Mouse (Mus musculus) liver, embryonic 14.5 days (tissue): ENCODE data around the gene 2610301B20Rik. TPM values are rescaled to one million over a fixed set of nuclear protein-coding genes. Genes with fewer than 3 reads are reported as not detected.

Source experiments
- ATAC-seq: fragments of 200-750 bp; cut with Nextera tagmentation; 2 replicates; pipeline ENCODE4 v1.8.0; 2017; ENCODE audit warnings: moderate number of reproducible peaks, mild to moderate bottlenecking, moderate library complexity; ENCODE audit not compliant: insufficient read depth
- DNase-seq, 3 experiments: peaks; one replicate each; pipeline ENCODE4 v3.0.0-alpha.2; 2012 to 2013; ENCODE audit warnings: low read depth in 3 of 3, low spot score in 3 of 3
- H3K27ac ChIP-seq: fragments of 300-500 bp; sonication (generic); 2 replicates; pipeline ENCODE4 v1.5.1; 2014; ENCODE audit warnings: moderate library complexity, mild to moderate bottlenecking, control low read depth, inconsistent platforms
- H3K27me3 ChIP-seq: fragments of 300-500 bp; sonication (generic); 2 replicates; pipeline ENCODE4 v1.6.1; 2014; ENCODE audit warnings: mild to moderate bottlenecking, low read length, moderate library complexity; ENCODE audit not compliant: control insufficient read depth, insufficient read depth
- H3K36me3 ChIP-seq: fragments of 300-500 bp; sonication (generic); replicated peaks from 2 replicates; pipeline ENCODE4 v1.6.1; 2014; ENCODE audit warnings: low read depth; ENCODE audit not compliant: control insufficient read depth, insufficient read depth
- H3K4me1 ChIP-seq, 2 experiments: fragments of 200-500 bp in 1 of 2; fragments of 300-500 bp in 1 of 2; sonication (generic) in 1 of 2; replicated peaks; 2 replicates each; pipeline ENCODE4 v1.6.1; 2012 to 2014; ENCODE audit warnings: antibody characterized with exemption in 1 of 2, inconsistent platforms in 1 of 2, low read length in 1 of 2; ENCODE audit not compliant: control insufficient read depth in 2 of 2, insufficient read depth in 2 of 2
- H3K4me2 ChIP-seq: fragments of 300-500 bp; sonication (generic); 2 replicates; pipeline ENCODE4 v1.6.1; 2014; ENCODE audit warnings: low read depth, mild to moderate bottlenecking, control low read depth, moderate library complexity
- H3K4me3 ChIP-seq, 2 experiments: fragments of 200-500 bp in 1 of 2; fragments of 300-500 bp in 1 of 2; sonication (generic) in 1 of 2; 2 replicates each; pipeline ENCODE4 v1.5.1; 2012 to 2014; ENCODE audit warnings: low read depth in 2 of 2, low read length in 2 of 2, mild to moderate bottlenecking in 2 of 2, control low read depth in 1 of 2, inconsistent platforms in 1 of 2, moderate library complexity in 1 of 2; ENCODE audit not compliant: insufficient read depth in 1 of 2
- H3K9ac ChIP-seq: fragments of 300-500 bp; sonication (generic); replicated peaks from 2 replicates; pipeline ENCODE4 v1.6.1; 2014; ENCODE audit warnings: mild to moderate bottlenecking, control low read depth, moderate library complexity
- H3K9me3 ChIP-seq: fragments of 300-500 bp; sonication (generic); 2 replicates; pipeline ENCODE4 v1.6.1; 2016; ENCODE audit warnings: low read length, mixed read lengths; ENCODE audit not compliant: control insufficient read depth
- CTCF ChIP-seq: IDR thresholded peaks from 2 replicates; pipeline ENCODE4 v1.5.1; 2016; ENCODE audit warnings: antibody characterized with exemption, low read depth, control low read depth
- EP300 ChIP-seq: IDR thresholded peaks from 2 replicates; pipeline ENCODE4 v1.6.1; 2016; ENCODE audit warnings: antibody characterized with exemption, low read depth
- WGBS: fragments of 180-500 bp; shearing (Covaris S2); extraction: QIAGEN DNeasy Blood & Tissue Kit; methylation state at CpG from one replicate; pipeline ENCODE4 v1.1.7; 2014; ENCODE audit not compliant: insufficient replicate concordance; 5-methylcytosine and 5-hydroxymethylcytosine counted together
- polyA plus RNA-seq, 2 experiments: library from polyadenylated mRNA; depleted of rRNA in 1 of 2; stranded (reverse) in 1 of 2; unstranded in 1 of 2; fragments of >200 nt; fragmentation: Nextera tagmentation in 1 of 2; extraction: Ambion mirVana in 1 of 2; gene quantifications; 2 replicates each; pipeline versions ENCODE4 v1.2.1 to v1.2.3; 2012 to 2014

Gene 2610301B20Rik
- polyA plus RNA-seq, 2 experiments, result 6.2 to 10.0 TPM

- 61% methylated on average over 6 of the region's 6 CpGs for WGBS
- Histone ChIP-seq H3K9ac (no peak overlapping the region), H3K27me3 (no peaks in the 10 kb centered on the region), H3K4me1 (peaks cover 0 to 7% of the 10 kb centered on the region in 2 experiments; a peak in 3 of 4 replicates), H3K36me3 (no peaks in the 10 kb centered on the region), H3K4me3 (no peak overlapping the region), H3K4me2 (no peak overlapping the region), H3K27ac (no peak overlapping the region), H3K9me3 (no peaks in the 10 kb centered on the region)
- ATAC-seq (no peak), DNase-seq (no peak)
- TF ChIP-seq CTCF (no peak), EP300 (no peak)
These were observed 53.9 kb downstream of the 2610301B20Rik start for GRCm38 (mm10) chr4:10928158-10928557.

GRCm38 (mm10) chr4:10929726-10930125 is 55.4 kb downstream of the 2610301B20Rik start:
- Histone ChIP-seq H3K9ac (no peak overlapping the region), H3K9me3 (no peaks in the 10 kb centered on the region), H3K27ac (no peak overlapping the region), H3K27me3 (no peaks in the 10 kb centered on the region), H3K4me3 (no peak overlapping the region), H3K4me1 (no peaks in the 10 kb centered on the region), H3K36me3 (no peaks in the 10 kb centered on the region), H3K4me2 (no peak overlapping the region)
- TF ChIP-seq CTCF, result no peak
- TF ChIP-seq EP300, result no peak
- no peak for DNase-seq
- ATAC-seq, result no peak
- WGBS, result 62% methylated on average over 3 of the region's 3 CpGs

GRCm38 (mm10) chr4:10931040-10931439 is 56.7 kb downstream of the 2610301B20Rik start:
- Histone ChIP-seq H3K9me3 (no peaks in the 10 kb centered on the region), H3K9ac (no peak overlapping the region), H3K27me3 (no peaks in the 10 kb centered on the region), H3K27ac (no peak overlapping the region), H3K36me3 (no peaks in the 10 kb centered on the region), H3K4me1 (peaks cover 0 to 3% of the 10 kb centered on the region in 2 experiments; a peak in 1 of 4 replicates), H3K4me3 (no peak overlapping the region), H3K4me2 (no peak overlapping the region)
- WGBS, result 63% methylated on average over 9 of the region's 9 CpGs
- TF ChIP-seq CTCF, result no peak
- no peak for TF ChIP-seq EP300
- ATAC-seq (no peak), DNase-seq (no peak)

- no peak for TF ChIP-seq CTCF
- TF ChIP-seq EP300, result no peak
- H3K27me3 ChIP-seq, result no peaks in the 10 kb centered on the region
- H3K9me3 ChIP-seq, result no peaks in the 10 kb centered on the region
- no peak overlapping the region for H3K27ac ChIP-seq
- no peak overlapping the region for H3K4me2 ChIP-seq
- H3K36me3 ChIP-seq, result no peaks in the 10 kb centered on the region
- ATAC-seq (no peak), DNase-seq (no peak)
- 58% methylated on average over 4 of the region's 4 CpGs for WGBS
- no peak overlapping the region for H3K9ac ChIP-seq
- H3K4me1 ChIP-seq, result peaks cover 0 to 3% of the 10 kb centered on the region in 2 experiments; a peak in 1 of 4 replicates
- no peak overlapping the region for H3K4me3 ChIP-seq
These were observed 57.9 kb downstream of the 2610301B20Rik start for GRCm38 (mm10) chr4:10932091-10932745.

- ATAC-seq, result no peak
- no peak for TF ChIP-seq CTCF
- no peak for TF ChIP-seq EP300
- peaks cover 0 to 3% of the 10 kb centered on the region in 2 experiments; a peak in 1 of 4 replicates for H3K4me1 ChIP-seq
- H3K36me3 ChIP-seq, result no peaks in the 10 kb centered on the region
- DNase-seq, result no peak
- H3K27ac ChIP-seq, result no peak overlapping the region
- no peaks in the 10 kb centered on the region for H3K27me3 ChIP-seq
- 44% methylated on average over 5 of the region's 5 CpGs for WGBS
- H3K9me3 ChIP-seq, result no peaks in the 10 kb centered on the region
- no peak overlapping the region for H3K4me2 ChIP-seq
- no peak overlapping the region for H3K9ac ChIP-seq
- H3K4me3 ChIP-seq, result no peak overlapping the region
These were observed 58.5 kb downstream of the 2610301B20Rik start for GRCm38 (mm10) chr4:10932782-10933181.
